Mouse (Mus musculus): ENCODE results near the gene Gosr2.

Gosr2 gene

DNA sequence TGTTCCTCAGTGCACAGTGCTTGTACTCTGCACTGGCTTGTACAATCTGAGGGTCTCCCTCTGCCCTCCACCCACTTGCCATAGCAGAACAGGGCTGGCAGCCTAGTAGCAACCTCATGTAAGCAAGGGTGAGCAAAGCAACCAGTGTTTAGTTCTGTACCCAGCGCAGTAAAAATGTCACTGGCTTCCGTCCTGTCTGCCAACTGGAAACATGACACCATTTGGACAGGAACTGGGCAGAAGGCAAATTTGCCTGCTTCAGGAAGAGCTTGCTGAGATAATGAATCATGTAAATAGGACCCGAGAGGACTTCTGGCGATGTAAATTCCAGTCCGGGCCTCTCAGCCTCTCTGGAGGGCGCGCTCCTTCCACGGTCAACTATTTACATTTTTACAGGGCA, 52.0 kb downstream of the Gosr2 start:
- peak; percentile 41 to 52 for DNase-seq

DNA sequence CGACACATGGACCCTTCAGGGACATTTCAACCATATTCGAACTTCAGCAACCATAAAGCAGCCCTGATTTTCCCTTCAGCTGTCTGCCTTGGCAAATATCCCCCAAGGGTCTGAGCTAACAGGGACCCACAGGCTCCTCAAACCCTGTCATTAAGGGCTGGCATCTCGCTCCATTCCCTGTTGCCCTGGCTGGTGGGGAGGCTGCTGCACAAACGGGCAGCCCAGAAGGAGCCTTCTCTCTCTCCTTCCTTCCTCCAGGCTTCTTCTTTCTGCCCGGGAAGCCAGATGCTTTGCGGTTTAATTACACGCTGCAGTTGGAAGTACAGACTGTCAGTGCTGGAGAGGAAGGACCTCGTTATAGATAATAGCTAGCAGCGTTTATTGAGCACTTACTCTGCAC, 54.5 kb downstream of the Gosr2 start:
- DNase-seq: no peak

GRCm38 (mm10) chr11:103639407-103639946, 58.2 kb downstream of the Gosr2 start:
- DNase-seq: peak; percentile 66 to 70

GRCm38 (mm10) chr11:103638790-103639189, 58.9 kb downstream of the Gosr2 start, which contains the start of gene Lyzl6:
Gene Lyzl6, minus strand, starts transcription at chr11:103638890.
- no peak for DNase-seq

DNA sequence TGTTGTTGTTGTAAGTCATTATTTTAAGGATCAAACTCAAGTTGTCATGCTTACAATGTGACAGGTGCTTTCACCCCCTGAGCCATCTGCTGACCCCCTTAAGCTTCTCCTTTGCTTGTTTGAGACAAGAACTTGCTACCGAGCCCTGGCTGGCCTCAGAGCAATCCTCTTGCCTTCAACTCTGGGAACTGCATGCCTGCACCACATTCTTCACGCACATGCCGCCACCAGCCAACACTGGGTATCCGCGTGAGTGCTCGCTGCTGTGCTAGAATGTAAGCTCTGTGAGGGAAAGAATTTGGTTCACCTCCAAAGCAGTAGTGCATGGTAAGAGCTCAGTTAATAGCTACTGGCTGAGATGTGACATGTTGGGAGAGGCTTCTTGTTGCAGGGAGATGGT, 61.4 kb downstream of the Gosr2 start:
- DNase-seq: no peak

DNA sequence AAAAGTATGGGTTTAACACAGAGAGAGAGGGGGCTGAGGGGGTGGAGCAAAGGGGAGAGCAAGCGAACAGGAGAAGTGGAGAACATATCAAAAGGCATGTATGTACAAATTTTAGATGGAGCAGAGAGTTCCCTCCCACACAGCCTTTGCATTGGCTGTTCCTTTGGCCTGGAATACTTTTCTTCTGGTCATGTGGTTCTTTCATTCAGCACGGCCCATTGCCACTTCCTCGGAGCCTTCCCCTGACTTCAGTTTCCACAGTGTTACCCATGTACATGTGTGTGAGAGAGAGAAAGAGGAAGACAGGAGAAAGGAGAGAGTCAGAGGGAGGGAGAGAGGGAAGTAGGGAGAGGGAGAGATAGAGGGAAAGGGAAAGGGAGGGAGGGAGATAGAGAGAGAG, 62.2 kb downstream of the Gosr2 start:
- DNase-seq: no peak

GRCm38 (mm10) chr11:103634806-103635205, 62.9 kb downstream of the Gosr2 start:
- no peak for DNase-seq

GRCm38 (mm10) chr11:103627453-103627852, 70.2 kb downstream of the Gosr2 start:
- DNase-seq: no peak
